Mouse (Mus musculus): ENCODE data around the gene Fam83f. TPM values are rescaled to one million over a fixed set of nuclear protein-coding genes. Genes with fewer than 3 reads are reported as not detected.

The Fam83f gene
- total and polyA plus RNA-seq, 3 experiments: not detected

DNA sequence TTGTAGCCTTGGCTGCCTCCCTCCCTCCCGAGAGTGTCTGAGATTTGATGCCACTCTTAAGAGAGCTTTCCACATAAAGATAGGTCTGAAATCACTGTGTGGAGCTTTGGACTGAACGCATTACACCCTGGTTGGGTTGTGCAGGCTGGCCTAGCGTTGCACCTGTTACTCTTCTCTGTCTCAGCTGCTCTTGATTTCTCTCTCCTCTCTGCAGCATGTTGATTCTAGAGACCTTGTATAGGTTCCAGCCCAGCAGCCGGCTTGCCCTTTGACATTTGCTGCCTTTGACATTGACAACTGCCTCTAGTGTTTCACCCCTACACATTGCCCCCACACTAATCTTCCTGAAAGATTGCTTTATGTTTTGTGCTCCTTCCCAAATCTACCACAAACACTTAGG lies 42.7 kb downstream of the Fam83f start:
- no peak overlapping the region for H3K4me3 ChIP-seq (ENCODE audit: control insufficient read depth in 1 of 2, insufficient read depth in 1 of 2, low read depth in 2 of 2, low read length in 2 of 2)
- peaks cover 0 to 2% of the 10 kb centered on the region in 2 experiments; a peak in 1 of 4 replicates for H3K4me1 ChIP-seq (ENCODE audit: control insufficient read depth in 1 of 2, insufficient read depth in 2 of 2, low read length in 2 of 2)
- no peak overlapping the region for H3K27ac ChIP-seq (ENCODE audit: control insufficient read depth, low read depth, low read length)
- DNase-seq (ENCODE audit: low read depth, low spot score): no peak
- H3K9ac ChIP-seq (ENCODE audit: control insufficient read depth, low read depth, low read length, poor library complexity, severe bottlenecking): no peak overlapping the region
- peaks cover 2% of the 10 kb centered on the region; the same call in 1 of the 2 replicates for H3K79me2 ChIP-seq (ENCODE audit: control insufficient read depth, insufficient read depth, low read length, poor library complexity)
- no peaks in the 10 kb centered on the region for H3K9me3 ChIP-seq (replicated peaks; ENCODE audit: insufficient read depth, low read length)
- H3K36me3 ChIP-seq (ENCODE audit: control insufficient read depth in 1 of 2, insufficient read depth in 2 of 2, low read length in 2 of 2): peaks cover 0 to 2% of the 10 kb centered on the region in 2 experiments; a peak in 1 of 4 replicates
- no peak for TF ChIP-seq POLR2A (IDR thresholded peaks at IDR 0.05; ENCODE audit: control insufficient read depth in 1 of 2, insufficient read depth in 1 of 2, low read depth in 1 of 2, low read length in 2 of 2, poor library complexity in 1 of 2)
- no peak for TF ChIP-seq GABPA (IDR thresholded peaks at IDR 0.05; ENCODE audit: low read depth, low read length)
- TF ChIP-seq TAL1 (IDR thresholded peaks at IDR 0.05; ENCODE audit: low read length): no peak
- no peak for TF ChIP-seq TBP (IDR thresholded peaks at IDR 0.05; ENCODE audit: low read depth, low read length)
- TF ChIP-seq CTCF (IDR thresholded peaks at IDR 0.05 in 2 of 3, conservative IDR thresholded peaks at IDR 0.05 in 1 of 3; ENCODE audit: control insufficient read depth in 1 of 3, insufficient read depth in 1 of 3, low read depth in 2 of 3, low read length in 3 of 3, poor library complexity in 1 of 3, severe bottlenecking in 1 of 3): no peak
- no peak for TF ChIP-seq NELFE (IDR thresholded peaks at IDR 0.05; ENCODE audit: low read depth, low read length)
- no peak for TF ChIP-seq HCFC1 (IDR thresholded peaks at IDR 0.05; ENCODE audit: low read depth, low read length)
- no peaks in the 10 kb centered on the region for H3K27me3 ChIP-seq (ENCODE audit: control insufficient read depth in 1 of 2, insufficient read depth in 2 of 2, low read length in 2 of 2)

DNA sequence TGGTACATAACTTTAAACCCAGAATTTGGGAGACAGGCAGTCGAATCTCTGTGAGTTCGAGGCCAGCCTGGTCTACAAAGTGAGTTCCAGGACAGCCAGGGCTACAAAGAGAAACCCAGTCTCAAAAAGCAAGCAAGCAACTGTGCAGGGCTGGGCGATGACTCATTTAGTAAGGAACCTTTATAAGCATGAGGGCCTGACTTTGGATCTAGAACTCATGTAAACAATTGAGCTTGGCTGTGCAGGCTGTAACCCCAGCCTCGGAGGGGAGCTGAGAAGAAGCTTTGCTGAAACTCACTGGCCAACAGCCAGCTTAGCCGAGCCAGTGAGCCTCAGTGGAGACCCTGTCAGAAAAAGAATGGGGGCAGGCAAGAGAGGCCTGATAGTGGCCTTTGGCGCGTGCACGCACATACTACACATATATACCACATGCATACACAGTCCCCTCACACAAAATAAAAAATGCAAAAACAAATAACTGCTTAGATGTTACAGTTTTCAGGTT lies 45.0 kb downstream of the Fam83f start:
- TF ChIP-seq USF1 (IDR thresholded peaks at IDR 0.05; ENCODE audit: low read depth, low read length): no peak
- TF ChIP-seq ELF1 (IDR thresholded peaks at IDR 0.05; ENCODE audit: low read depth, low read length): no peak
- no peak for TF ChIP-seq TCF12 (IDR thresholded peaks at IDR 0.05; ENCODE audit: low read depth, low read length)
- no peak for TF ChIP-seq RCOR1 (IDR thresholded peaks at IDR 0.05; ENCODE audit: low read depth, low read length)
- no peak for TF ChIP-seq SIN3A (IDR thresholded peaks at IDR 0.05; ENCODE audit: low read length)
- no peak for TF ChIP-seq MXI1 (IDR thresholded peaks at IDR 0.05; ENCODE audit: low read depth, low read length)
- no peak for TF ChIP-seq ZNF384 (IDR thresholded peaks at IDR 0.05; ENCODE audit: low read depth, low read length)
- TF ChIP-seq GABPA (IDR thresholded peaks at IDR 0.05; ENCODE audit: low read depth, low read length): no peak
- Histone ChIP-seq H3K27ac (ENCODE audit: control insufficient read depth, low read depth, low read length) (no peak overlapping the region), H3K27me3 (ENCODE audit: control insufficient read depth in 1 of 2, insufficient read depth in 2 of 2, low read length in 2 of 2) (no peaks in the 10 kb centered on the region), H3K9ac (ENCODE audit: control insufficient read depth, low read depth, low read length, poor library complexity, severe bottlenecking) (no peak overlapping the region), H3K9me3 (replicated peaks; ENCODE audit: insufficient read depth, low read length) (no peaks in the 10 kb centered on the region), H3K4me1 (ENCODE audit: control insufficient read depth in 1 of 2, insufficient read depth in 2 of 2, low read length in 2 of 2) (0 out of 4 replicates have a peak, but pooled peaks cover 0 to 2% of the 10 kb centered on the region in 2 experiments), H3K36me3 (ENCODE audit: control insufficient read depth in 1 of 2, insufficient read depth in 2 of 2, low read length in 2 of 2) (no peaks in the 10 kb centered on the region), H3K79me2 (ENCODE audit: control insufficient read depth, insufficient read depth, low read length, poor library complexity) (no peaks in the 10 kb centered on the region; the same call in 1 of the 2 replicates), H3K4me3 (ENCODE audit: control insufficient read depth in 1 of 2, insufficient read depth in 1 of 2, low read depth in 2 of 2, low read length in 2 of 2) (no peak overlapping the region)
- DNase-seq (ENCODE audit: low read depth, low spot score): no peak

GRCm38 (mm10) chr15:80717431-80717830 lies 45.8 kb downstream of the Fam83f start:
- no peak for DNase-seq (ENCODE audit: low read depth, low spot score)
- no peaks in the 10 kb centered on the region for H3K27me3 ChIP-seq (ENCODE audit: control insufficient read depth in 1 of 2, insufficient read depth in 2 of 2, low read length in 2 of 2)
- no peaks in the 10 kb centered on the region for H3K79me2 ChIP-seq (ENCODE audit: control insufficient read depth, insufficient read depth, low read length, poor library complexity)
- no peak overlapping the region for H3K4me3 ChIP-seq (ENCODE audit: control insufficient read depth in 1 of 2, insufficient read depth in 1 of 2, low read depth in 2 of 2, low read length in 2 of 2)
- no peaks in the 10 kb centered on the region for H3K4me1 ChIP-seq (ENCODE audit: control insufficient read depth in 1 of 2, insufficient read depth in 2 of 2, low read length in 2 of 2)
- H3K27ac ChIP-seq (ENCODE audit: control insufficient read depth, low read depth, low read length): no peak overlapping the region
- TF ChIP-seq HCFC1 (IDR thresholded peaks at IDR 0.05; ENCODE audit: low read depth, low read length) (no peak), MAZ (IDR thresholded peaks at IDR 0.05; ENCODE audit: low read depth, low read length) (no peak)
- H3K36me3 ChIP-seq (ENCODE audit: control insufficient read depth in 1 of 2, insufficient read depth in 2 of 2, low read length in 2 of 2): no peaks in the 10 kb centered on the region
- no peaks in the 10 kb centered on the region for H3K9me3 ChIP-seq (replicated peaks; ENCODE audit: insufficient read depth, low read length)
- H3K9ac ChIP-seq (ENCODE audit: control insufficient read depth, low read depth, low read length, poor library complexity, severe bottlenecking): no peak overlapping the region

All from MEL (cell line).